Mouse (Mus musculus): ENCODE measurements around the gene Pafah1b2.

The Pafah1b2 gene

DNA sequence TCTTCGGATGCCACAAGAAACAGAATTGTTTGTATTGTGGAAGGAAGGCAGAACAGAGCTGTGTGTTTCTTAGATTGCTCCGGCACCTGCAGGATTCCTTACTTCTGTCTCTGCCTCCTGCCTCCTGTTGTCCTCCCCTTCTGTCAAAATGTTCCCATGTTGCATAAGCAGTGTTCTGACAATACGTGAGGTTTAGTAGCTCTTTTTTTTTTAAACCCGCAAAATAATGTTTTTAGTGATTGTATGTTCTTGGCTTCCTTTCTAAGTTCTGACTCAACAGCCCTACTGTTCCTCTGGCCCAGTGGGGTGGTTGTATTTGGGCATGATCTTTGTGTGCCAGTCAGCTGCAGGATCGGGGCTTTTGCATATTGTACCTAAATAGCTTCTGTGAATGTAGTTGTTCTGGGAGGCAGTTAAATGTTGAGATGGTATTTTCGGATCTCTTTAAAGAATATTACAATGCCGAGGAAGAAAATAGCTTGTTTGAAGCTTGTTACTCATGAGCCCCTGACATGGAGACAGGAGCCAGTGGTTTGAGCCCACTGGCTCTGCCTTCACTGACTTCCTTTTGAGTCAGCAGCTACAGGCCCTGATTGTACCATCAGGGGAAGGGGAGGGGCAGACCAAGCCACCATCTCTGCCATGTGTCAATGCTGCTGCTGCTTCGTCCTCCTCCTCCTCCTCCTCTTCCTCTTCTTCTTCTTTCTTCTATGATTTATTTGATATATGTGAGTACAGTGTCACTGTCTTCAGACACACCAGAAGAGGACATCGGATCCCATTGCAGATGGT, 13.8 kb upstream of the Pafah1b2 start:
- DNase-seq (ENCODE audit: low spot score in 2 of 2) = no peak

DNA sequence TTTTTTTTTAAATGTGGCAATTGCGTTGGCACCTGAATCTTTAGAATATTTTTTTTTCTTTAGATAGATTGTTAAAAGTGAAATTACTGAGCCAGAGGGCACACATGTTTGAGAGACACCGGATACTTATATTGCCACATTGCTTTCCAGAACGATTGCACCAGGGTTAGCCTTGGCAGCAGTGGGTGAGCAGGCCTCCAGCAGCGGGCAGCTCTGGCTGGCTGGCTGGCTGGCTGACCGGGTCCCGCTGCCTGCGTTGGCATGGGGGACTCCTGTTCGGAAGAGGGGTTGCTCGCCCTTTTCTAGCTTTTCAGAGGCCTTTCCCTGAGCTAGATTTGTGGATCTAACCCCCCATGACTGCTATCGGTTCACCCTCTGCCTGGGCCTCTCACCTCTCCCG, 11.1 kb upstream of the Pafah1b2 start:
- no peak for DNase-seq (ENCODE audit: low spot score in 2 of 2)

GRCm38 (mm10) chr9:46019975-46020374, 7.5 kb upstream of the Pafah1b2 start:
- no peak for DNase-seq (ENCODE audit: low spot score in 2 of 2)

- DNase-seq (ENCODE audit: low spot score in 2 of 2) = no peak
These were observed 5.8 kb upstream of the Pafah1b2 start for GRCm38 (mm10) chr9:46018316-46018715.

- DNase-seq (ENCODE audit: low spot score in 2 of 2) = no peak
These were observed 3.9 kb upstream of the Pafah1b2 start for GRCm38 (mm10) chr9:46016417-46016816.

GRCm38 (mm10) chr9:46015831-46016230, 3.3 kb upstream of the Pafah1b2 start:
- DNase-seq (ENCODE audit: low spot score in 2 of 2) = no peak

GRCm38 (mm10) chr9:46015081-46015551, 2.6 kb upstream of the Pafah1b2 start:
- peak; percentile 55 to 71 for DNase-seq (ENCODE audit: low spot score in 2 of 2)

- DNase-seq (ENCODE audit: low spot score in 2 of 2) = no peak
These were observed 1.8 kb upstream of the Pafah1b2 start for GRCm38 (mm10) chr9:46014251-46014681.

- no peak for DNase-seq (ENCODE audit: low spot score in 2 of 2)
These were observed 1.1 kb upstream of the Pafah1b2 start for GRCm38 (mm10) chr9:46013616-46014015.

GRCm38 (mm10) chr9:46013009-46013586, 608 bp upstream of the Pafah1b2 start:
- DNase-seq (ENCODE audit: low spot score in 2 of 2) = peak in 1 of 2 experiments; percentile 47

DNA sequence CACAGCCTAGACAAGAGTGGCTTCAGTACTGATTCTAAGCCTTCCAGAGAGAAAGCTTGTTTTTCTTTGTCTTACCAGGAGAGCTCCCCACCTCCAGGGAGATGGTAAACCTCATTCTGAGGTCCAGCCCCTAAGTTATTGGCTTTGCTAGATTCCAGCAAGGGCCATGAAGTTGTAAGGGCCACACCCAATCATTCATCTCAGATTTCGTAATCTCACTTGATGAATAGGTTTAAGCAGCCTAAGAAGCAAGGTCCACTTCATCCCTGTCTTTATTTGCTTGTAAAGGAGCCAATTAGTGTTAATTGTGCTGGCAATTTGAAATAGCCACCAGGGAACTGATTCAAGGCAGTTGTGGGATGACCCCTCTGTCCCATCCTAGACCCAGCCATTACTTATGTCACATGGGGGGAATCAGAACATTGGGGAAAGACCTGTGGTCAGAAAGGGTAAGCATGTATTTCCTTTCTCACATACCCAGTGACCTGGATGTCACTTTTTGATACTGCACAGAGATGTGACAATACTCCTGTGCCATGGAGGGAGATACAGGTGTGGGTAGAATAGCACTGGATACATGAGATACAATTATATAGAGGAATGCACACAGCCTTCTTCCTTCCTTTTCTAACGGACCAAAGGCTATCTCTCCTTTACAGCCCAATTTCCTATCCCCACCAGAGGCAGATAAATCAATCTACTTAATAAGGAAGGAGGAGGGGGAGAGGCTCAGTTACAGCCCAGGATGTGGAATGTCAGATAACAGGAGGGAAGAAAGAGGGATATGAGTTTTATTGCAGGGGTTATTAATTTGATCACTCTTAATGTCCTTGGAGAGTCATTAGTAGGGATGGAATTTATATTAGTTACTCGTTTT, 1.2 kb downstream of the Pafah1b2 start:
- no peak for DNase-seq (ENCODE audit: low spot score in 2 of 2)

GRCm38 (mm10) chr9:46009669-46009983, 2.9 kb downstream of the Pafah1b2 start:
- DNase-seq (ENCODE audit: low spot score in 2 of 2) = no peak

- no peak for DNase-seq (ENCODE audit: low spot score in 2 of 2)
These were observed 3.4 kb downstream of the Pafah1b2 start for GRCm38 (mm10) chr9:46008931-46009668.

DNA sequence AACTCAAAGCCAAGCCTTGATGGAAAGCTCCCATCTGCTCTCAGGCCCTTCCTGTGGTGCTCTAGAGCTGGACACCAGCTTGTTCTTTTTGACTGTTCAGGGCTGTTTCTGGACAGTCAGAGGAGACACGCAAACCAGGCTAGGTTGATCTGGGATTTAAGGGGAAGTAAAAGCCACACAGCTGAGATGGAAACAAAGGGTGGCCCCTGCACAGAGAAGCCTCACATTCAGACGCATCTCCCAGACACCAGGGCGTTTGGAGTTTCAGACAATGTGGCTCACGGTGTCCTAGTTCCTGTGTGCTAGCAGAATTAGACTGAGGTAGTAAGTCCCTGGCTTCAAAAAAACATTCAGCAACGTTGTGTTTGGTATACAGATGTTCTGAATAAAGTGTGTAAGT, 6.3 kb downstream of the Pafah1b2 start:
- no peak for DNase-seq (ENCODE audit: low spot score in 2 of 2)

DNA sequence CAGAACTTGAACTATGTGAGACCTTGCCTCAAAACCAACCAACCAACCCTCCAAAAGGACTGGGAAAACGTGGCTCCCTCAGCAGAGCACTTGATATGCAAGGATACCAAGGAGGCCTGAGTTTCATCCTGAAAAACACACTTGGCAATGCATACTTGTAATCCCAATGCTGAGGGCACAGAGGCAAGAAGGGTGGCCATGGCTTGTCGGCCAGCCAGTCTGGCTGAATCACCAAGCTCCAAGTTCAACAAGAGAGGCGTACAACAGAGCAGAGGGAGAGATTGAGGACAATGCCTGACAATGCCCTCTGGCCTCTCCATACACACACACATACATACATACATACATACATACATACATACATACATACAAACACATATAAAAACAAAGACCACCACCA, 8.0 kb downstream of the Pafah1b2 start:
- DNase-seq (ENCODE audit: low spot score in 2 of 2) = no peak

GRCm38 (mm10) chr9:46003729-46004128, 8.8 kb downstream of the Pafah1b2 start:
- peak; percentile 88 to 90 for DNase-seq (ENCODE audit: low spot score in 2 of 2)

GRCm38 (mm10) chr9:45999009-45999408, 13.5 kb downstream of the Pafah1b2 start:
- no peak for DNase-seq (ENCODE audit: low spot score in 2 of 2)

- peak; percentile 23 to 44 for DNase-seq (ENCODE audit: low spot score in 2 of 2)
These were observed 27.3 kb downstream of the Pafah1b2 start for GRCm38 (mm10) chr9:45985229-45985567.

DNA sequence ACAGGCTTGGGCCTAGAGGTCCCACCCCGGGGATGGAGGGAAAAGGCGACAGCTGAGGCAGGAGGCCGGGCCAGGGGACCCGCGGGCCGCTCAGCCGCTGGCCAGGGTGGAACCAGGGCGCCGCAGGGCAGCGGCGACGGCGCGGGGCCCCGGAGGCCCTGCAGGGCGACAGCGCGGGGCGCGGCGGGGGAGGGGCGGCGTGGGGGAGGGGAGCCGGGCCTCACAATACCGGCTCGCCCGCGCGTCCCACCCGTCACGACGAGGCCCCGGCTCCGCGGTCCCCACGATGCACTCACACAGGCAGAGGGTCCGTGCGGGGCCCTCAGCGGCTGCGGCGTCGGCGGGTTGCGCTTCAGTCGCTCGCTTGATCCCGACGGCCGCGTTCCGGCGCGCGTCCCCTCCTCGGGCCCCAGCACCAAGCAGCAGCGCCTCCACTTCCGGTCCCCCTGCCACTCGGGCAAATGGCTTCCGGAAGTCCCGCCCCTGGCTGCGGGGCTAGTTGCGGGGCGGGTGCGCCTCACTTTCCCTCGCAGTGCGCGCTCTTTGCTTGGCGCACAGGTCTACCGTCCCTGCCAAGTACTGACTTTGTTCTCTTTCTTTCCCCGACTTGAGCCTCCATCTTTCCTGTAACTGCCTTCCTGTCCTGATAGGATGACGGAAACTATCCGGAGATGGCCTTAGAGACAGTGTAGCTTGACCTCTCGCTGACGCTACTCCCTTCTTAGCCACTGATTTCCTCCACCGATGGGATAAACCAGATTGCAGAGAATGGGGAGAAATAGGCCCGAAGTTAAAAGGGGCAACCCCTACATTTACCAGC, 27.9 kb downstream of the Pafah1b2 start:
- peak; percentile 91 for DNase-seq (ENCODE audit: low spot score in 2 of 2)

DNA sequence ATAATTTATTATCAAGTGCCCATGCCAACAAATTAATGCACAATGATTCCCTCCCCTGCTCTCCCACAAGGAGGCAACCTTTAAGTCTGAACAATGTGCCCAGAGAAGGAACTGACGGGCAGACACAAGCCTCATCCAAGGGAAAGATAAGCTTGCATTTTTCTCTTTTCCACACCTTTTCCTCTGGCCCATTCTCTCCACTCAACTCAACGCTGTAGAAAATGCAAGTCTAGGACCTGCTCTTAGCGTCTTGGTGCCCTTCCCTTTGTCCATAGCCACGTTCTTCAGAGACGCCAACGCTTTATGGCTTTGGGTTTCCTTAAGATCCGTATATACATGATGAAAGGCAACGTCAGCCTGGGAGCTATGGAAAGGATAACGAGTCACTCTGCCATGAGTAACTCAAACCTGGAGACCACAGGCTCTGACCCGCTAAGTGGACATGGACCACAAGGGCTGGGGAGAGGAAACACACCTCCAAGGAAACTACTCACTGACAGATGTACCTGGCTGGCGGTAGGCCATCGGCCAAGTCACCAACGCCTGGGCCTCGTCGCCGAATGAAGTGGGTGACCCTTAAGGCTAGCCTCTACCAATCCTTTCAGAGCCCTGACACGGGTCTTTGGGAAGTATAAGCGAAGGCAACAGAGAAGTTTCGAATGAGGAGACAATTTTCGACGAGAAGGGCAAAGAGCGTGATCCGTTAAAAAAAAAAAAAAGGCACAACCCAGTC, 28.6 kb downstream of the Pafah1b2 start:
- peak; percentile 18 to 23 for DNase-seq (ENCODE audit: low spot score in 2 of 2)

All from frontal cortex, postnatal 36 days (tissue).